Mouse (Mus musculus): ENCODE data around the gene A1cf.

The A1cf gene

GRCm38 (mm10) chr19:31868521-31868920 lies at the start of gene A1cf:
Gene A1cf, plus strand, starts transcription at chr19:31868764.
- DNase-seq, result peak; percentile 44 to 67

GRCm38 (mm10) chr19:31834250-31834649 lies 34.3 kb upstream of the A1cf start:
- DNase-seq, result no peak

GRCm38 (mm10) chr19:31861909-31862308 lies 6.7 kb upstream of the A1cf start:
- DNase-seq, result no peak

DNA sequence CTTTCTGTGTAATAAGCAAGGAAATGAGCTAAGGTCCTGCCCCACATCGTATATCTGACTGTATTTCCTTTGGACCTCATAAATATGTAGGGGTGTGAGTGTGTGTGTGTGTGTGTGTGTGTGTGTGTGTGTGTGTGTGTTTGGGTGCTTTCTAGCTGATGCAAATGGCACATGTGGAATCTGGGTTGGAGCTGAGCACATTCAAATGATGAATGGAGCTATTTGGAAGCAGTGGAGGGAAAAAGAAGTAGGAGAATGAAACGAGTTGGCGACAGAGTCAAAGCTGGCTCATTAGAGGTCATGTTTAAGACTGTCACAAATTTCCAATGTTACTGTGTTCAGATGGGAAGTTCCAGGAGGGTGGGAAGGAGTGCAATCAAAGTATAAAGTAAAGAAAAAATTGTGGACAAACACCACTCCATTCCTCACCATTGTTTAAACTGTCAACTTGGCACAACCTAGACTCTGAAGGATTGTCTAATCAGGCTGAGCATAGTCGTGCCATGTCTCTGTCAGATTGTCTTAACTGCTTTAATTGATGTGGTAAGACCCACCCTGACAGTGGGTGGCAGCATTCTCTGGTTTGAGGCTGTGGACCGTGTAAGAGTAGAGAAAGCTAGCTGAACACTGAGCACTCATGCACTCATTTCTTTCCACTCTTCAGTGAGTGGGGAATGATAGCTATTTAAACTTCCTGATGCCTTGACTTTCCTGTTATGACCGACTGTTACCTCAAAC lies 5.9 kb upstream of the A1cf start:
- peak; percentile 27 to 45 for DNase-seq

DNA sequence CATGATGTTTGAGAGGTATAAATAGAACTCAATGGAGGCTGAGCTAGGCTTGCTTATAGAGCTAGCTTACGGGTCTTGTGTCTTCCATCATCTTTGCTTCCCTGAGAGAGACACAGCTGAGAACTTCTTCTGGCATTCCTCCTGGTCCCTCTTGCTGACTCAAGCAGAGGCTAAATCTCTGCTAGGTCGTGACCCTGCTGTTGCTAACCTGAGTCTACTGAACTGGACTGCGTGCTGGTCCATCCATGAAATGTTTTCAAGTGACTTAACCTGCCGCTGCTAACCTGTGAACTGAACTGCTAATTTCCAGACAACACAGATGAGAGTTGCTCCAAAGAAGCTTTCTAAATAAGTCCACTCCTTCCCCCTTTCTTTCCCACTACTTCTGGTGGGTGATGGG lies 3.1 kb upstream of the A1cf start:
- DNase-seq, result peak; percentile 36 to 65

DNA sequence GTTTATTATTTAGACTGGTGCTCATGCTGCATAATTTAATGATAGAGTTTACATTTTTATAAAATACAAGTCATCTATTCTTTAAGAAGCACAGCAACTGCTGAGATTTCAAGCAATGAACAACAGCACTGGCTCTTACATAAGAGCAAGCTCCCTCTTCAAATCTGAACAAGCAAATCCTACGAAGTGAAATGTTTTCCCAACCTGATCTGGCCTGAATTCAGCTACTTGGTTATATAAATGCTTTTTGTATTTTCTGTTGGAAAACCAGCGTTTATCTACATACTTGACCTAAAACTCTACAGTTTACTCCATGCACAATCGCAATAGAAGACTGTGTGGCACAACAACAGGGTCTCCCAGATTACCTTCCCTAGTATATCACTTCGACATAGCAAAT lies 488 bp upstream of the A1cf start:
- DNase-seq, result no peak

GRCm38 (mm10) chr19:31868971-31869370 lies 407 bp downstream of the A1cf start:
- DNase-seq, result no peak

DNA sequence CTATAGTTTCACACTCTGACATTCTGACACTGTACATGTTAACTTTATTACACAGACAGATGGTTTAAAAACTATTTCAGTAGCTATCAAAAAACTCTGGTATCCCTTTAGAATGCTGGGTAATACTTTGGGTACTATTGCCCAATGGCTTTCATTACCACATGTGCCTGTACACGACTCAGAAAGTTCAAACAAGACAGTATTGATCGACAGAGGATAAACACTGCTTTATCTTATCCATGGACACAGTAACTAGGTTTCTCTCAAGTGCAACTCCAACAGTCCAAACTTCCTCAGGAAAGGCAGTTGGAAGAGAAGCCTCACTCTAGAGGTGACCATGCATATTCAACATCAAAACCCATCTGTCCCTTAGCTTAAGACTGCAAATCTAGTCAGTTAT lies 2.8 kb downstream of the A1cf start:
- DNase-seq, result no peak

GRCm38 (mm10) chr19:31877968-31878367 lies 9.4 kb downstream of the A1cf start:
- no peak for DNase-seq

- DNase-seq, result no peak
These were observed 16.0 kb downstream of the A1cf start for GRCm38 (mm10) chr19:31884594-31884993.

DNA sequence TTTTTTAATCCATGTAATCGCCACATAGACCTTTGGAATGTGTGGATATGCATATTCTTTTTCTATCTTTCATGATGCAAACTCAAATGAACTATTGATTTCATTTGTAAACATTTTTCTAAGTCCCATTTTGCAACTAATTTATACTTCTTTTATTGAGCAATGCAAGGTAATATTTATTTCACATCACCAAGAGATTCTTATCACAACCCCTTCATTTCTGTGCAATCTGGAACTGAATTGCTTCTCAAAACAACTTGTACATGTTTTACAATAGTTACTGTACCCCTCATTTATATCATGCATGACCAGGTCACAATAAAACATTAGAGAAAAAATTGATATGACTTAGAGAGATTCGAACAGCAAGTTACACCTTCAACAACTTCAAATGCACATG lies 18.7 kb downstream of the A1cf start:
- DNase-seq, result no peak

DNA sequence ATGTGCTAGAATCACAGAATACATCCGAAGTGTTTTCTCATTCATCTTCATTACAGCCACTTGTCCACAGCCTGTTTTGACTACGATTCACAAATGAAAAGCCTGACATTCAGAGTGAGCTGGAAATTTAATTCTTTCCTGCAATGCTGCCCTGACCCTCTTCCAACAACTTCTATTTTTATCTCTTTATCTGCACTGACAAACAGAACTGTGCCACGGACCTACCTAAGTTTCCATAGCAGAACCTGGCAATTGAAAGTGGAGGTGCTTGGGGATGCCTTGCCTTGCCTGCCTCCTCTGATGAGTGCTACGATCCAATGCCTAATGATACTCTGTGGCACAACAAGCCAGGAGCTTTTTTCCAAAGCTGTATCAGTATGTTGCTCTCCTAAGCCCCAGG lies 21.4 kb downstream of the A1cf start:
- no peak for DNase-seq

DNA sequence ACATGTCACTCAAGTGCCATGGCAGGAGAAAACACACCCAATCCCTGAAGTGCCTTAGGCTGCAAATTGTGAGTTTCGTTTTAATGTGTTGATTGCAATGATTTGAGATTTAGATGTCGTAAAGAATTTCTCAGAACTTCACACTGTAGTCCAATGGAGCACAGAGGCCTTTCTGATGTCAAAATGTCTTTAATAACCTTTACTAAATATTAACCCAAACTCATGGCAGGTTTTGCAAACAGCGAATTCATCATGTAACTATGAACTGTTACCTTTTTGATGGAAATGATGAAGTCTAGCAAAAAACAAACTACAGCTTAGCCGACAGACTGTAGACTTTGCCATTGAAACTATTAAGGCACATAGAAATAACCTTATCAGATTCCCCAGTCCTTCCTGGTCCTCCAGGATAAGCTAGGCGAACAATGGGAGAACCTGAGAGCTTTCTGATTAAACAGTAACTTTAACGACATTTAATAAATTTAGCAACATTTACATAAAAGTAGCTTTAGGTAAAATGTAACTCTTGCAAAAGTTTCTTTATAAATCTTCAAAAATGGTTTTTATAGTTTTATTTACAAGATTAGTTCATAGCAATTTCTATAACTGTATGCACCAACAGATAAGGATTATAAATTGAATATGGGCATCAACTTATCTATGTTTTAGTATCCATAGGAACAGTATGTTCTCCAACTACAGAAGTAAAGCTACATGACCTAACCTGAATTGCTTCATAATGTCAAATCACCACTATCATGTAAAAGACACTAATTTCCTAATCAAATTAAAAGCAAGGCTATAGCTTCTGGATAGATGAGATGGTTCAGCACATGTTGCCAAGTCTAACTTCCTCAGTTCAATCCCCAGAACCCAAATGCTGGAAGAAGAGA lies 22.7 kb downstream of the A1cf start:
- no peak for DNase-seq

GRCm38 (mm10) chr19:31895971-31896370 lies 27.4 kb downstream of the A1cf start:
- DNase-seq, result no peak

GRCm38 (mm10) chr19:31896711-31897110 lies 28.1 kb downstream of the A1cf start:
- no peak for DNase-seq

- DNase-seq, result no peak
These were observed 37.1 kb downstream of the A1cf start for GRCm38 (mm10) chr19:31905671-31906070.

DNA sequence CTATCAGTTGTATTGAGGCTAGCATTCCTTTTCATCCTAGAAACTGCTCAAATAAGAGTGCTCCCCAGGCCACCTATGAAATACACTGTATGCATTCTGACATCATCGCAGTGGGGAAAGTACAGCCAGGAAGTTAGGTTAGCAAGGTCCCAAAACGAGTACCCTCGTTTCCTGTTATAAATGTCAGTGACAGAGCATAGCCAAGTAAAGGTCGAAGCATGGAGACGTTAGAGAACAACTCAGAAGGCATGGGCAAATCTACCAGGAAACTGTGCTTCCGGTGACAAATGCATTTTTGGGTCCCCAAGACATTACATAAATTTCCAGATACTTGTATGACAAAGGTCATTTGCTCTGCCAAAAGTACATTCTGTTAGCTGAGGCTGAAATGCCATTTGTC lies 41.9 kb downstream of the A1cf start:
- DNase-seq, result no peak

DNA sequence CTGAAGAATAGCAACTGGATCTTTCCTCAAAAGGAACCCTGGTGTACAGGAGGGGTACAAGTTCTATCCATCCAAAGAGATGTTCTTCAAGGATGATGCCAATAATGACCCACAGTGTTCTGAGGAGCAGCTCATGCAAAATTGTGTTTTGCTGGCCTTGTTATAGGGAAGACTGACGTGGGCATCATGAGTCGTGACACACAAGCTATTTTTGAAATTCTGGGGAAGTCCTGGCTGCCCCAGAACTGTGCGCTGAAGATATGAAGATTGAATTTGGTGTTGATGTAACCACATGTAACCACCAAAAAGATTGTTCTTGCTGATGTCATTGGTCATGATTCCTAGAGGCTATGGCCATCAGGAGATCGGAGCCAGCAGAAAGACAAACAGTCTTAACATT lies 45.4 kb downstream of the A1cf start:
- no peak for DNase-seq

- DNase-seq, result no peak
These were observed 51.8 kb downstream of the A1cf start for GRCm38 (mm10) chr19:31920357-31920756.

DNA sequence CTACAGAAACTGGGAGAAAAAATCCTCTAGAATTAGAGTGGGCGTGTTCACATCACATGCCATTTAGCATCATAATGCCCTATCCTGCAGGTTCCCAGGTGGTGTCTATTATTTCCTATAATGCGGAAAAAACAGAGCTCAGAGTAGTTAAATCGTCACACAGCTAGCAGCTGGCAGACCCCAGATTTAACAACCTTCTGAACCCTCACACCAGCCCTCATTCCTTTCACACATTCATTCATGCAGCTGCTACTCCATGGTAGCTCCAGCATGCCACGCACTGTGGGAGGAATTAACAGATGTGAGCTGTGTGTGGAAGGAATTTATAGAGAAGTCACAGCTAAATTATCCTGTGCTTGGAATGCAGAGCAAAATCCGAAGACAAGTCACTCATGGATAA lies 53.3 kb downstream of the A1cf start:
- no peak for DNase-seq

- no peak for DNase-seq
These were observed 55.2 kb downstream of the A1cf start for GRCm38 (mm10) chr19:31923615-31924352.

DNA sequence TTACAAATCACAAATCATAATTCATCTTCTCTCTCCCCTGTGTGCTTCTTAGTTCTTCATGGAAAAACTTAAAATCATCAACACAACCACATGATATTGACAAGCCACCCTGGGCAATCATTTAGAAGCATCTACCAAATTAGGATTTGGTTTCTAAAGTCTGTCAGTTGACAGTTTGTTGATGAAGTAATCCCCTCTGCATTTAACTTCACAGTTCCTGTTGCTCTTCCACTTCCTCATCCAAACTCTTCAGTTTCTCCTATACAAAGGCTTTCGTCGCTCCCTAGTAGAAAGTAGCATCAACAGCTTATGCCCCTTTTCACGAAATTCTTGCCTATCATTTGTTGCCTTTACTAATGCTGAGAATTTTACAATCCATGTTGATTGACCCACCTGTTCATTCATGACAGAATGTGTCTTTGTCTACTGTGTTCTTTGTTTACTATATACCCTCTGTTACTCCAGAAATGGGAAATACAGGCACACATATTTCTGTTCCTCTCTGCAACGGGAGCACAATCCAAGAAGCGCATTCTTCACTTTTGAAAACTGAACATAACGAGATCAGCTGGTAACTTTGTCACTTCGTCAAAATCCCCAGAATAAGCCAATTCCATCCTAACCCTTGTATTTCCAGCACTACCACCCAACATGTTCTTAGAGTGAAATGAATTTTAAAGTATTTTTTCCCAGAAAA lies 82.4 kb downstream of the A1cf start:
- DNase-seq, result no peak

- no peak for DNase-seq
These were observed 85.2 kb downstream of the A1cf start for GRCm38 (mm10) chr19:31953799-31954198.

All from kidney, postnatal 25 days (tissue).